9 mouse cellular contexts compared by ENCODE assay signal in the genomic region with DNA sequence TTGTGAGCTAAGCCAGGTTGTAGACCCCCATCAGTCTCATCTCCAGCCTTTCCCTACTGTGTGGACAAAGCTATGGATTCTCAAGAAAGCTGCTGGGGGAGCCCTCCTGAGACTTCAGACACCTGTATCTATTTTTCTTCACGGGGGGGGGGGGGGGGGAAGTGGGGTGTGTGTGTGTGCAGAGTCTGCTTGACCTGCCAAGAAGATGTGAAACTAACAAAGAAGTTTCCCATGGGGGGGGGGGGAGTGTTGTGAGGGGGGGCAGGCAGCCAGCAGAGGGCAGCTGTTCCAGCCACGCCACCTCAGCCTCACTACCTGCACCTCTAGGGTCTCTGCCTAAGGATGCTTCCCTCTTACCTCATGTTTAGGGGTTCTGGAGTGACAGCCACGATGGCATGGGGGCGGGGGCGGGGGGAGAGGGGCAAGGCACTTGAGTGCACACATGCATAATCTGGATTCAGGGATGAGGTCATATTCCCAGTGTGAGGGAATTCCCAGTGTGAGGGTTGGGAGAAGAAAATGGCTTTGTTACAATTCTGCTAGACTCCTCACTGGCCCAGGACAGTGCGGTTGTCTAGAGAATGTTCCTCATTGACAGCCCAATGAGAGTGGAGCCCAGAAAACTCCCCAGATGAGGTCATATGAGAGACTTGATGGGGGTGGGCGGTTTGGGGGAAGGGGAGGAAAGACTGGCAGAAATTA.
DNase-seq lines count a peak whose midpoint lies in the region; ATAC-seq and TF ChIP-seq lines count a peak whose summit lies in the region.
"Had no signal": no experiment of that assay in that cellular context is flagged by ENCODE, and none has a peak within 500 bp of the region (broad histone marks: within the 10 kb centered on the region; RNA-seq: fewer than 3 reads in every experiment).

No protein-coding gene starts in this region.

- H3K36me3 ChIP-seq in heart, postnatal 0 days (replicated peaks; ENCODE audit: control insufficient read depth, insufficient read depth, low read length), result no peaks in the 10 kb centered on the region
- H3K36me3 ChIP-seq in CH12.LX (replicated peaks in 1 of 2; ENCODE audit: control insufficient read depth in 1 of 2, insufficient read depth in 1 of 2, low read length in 1 of 2), result no peaks in the 10 kb centered on the region
- no peaks in the 10 kb centered on the region for H3K36me3 ChIP-seq in intestine, postnatal 0 days (ENCODE audit: control insufficient read depth, insufficient read depth)
- H3K36me3 ChIP-seq in thymus, adult 2 months (ENCODE audit: control insufficient read depth, insufficient read depth, low read length), result no peaks in the 10 kb centered on the region

- H3K9me3 ChIP-seq in heart, postnatal 0 days (replicated peaks; ENCODE audit: control insufficient read depth, low read length), result no peaks in the 10 kb centered on the region
- peaks cover 2% of the 10 kb centered on the region for H3K9me3 ChIP-seq in CH12.LX (replicated peaks; ENCODE audit: low read length)
- no peaks in the 10 kb centered on the region for H3K9me3 ChIP-seq in intestine, postnatal 0 days (ENCODE audit: control insufficient read depth)

- TF ChIP-seq POLR2A in CH12.LX (IDR thresholded peaks at IDR 0.05; ENCODE audit: low read depth, low read length), result no peak
- no peak for TF ChIP-seq POLR2A in embryonic fibroblast, embryonic 13.5 days (IDR thresholded peaks at IDR 0.05; ENCODE audit: low read depth, low read length)
- no peak for TF ChIP-seq POLR2A in thymus, adult 2 months (IDR thresholded peaks at IDR 0.05; ENCODE audit: control insufficient read depth, extremely low read depth, insufficient read depth, low read length, poor library complexity)

- H3K4me3 ChIP-seq in heart, postnatal 0 days (ENCODE audit: low read depth, low read length), result no peak overlapping the region
- H3K4me3 ChIP-seq in CH12.LX (replicated peaks in 1 of 3; ENCODE audit: low read depth in 2 of 3, low read length in 2 of 3, poor library complexity in 1 of 3), result no peak overlapping the region
- H3K4me3 ChIP-seq in embryonic fibroblast, embryonic 13.5 days (ENCODE audit: insufficient read depth, low read length), result no peak overlapping the region
- H3K4me3 ChIP-seq in intestine, postnatal 0 days (ENCODE audit: low read depth, low read length), result no peak overlapping the region
- no peak overlapping the region for H3K4me3 ChIP-seq in thymus, adult 2 months (ENCODE audit: control insufficient read depth, insufficient read depth, low read length)

- H3K4me2 ChIP-seq in heart, postnatal 0 days (ENCODE audit: low read depth, low read length), result no peak overlapping the region
- H3K4me2 ChIP-seq in CH12.LX (ENCODE audit: insufficient read depth, low read depth, poor library complexity, severe bottlenecking), result no peak overlapping the region
- no peak overlapping the region for H3K4me2 ChIP-seq in intestine, postnatal 0 days (replicated peaks; ENCODE audit: low read depth)

- WGBS in heart, postnatal 0 days, result 35% methylated on average over 7 of the region's 7 CpGs
- WGBS in intestine, postnatal 0 days, result 55% methylated on average over 7 of the region's 7 CpGs
- WGBS in thymus, adult 2 months, result 67% methylated on average over 7 of the region's 7 CpGs

- no peak for TF ChIP-seq CTCF in heart, postnatal 0 days (IDR thresholded peaks at IDR 0.05; ENCODE audit: low read depth)
- peak in 1 of 2 experiments; percentile 34; a peak in 1 of 4 replicates for TF ChIP-seq CTCF in CH12.LX (conservative IDR thresholded peaks at IDR 0.05 in 1 of 2, IDR thresholded peaks at IDR 0.05 in 1 of 2; ENCODE audit: low read depth in 2 of 2, low read length in 2 of 2)
- peak; percentile 26; the same call in 1 of the 2 replicates for TF ChIP-seq CTCF in embryonic fibroblast, embryonic 13.5 days (IDR thresholded peaks at IDR 0.05; ENCODE audit: borderline replicate concordance, insufficient read depth, low read length)
- TF ChIP-seq CTCF in intestine, postnatal 0 days (IDR thresholded peaks at IDR 0.05; ENCODE audit: low read depth), result peak; percentile 26
- TF ChIP-seq CTCF in thymus, adult 2 months (IDR thresholded peaks at IDR 0.05; ENCODE audit: borderline replicate concordance, control insufficient read depth, extremely low read depth, insufficient read depth, low read length, poor library complexity), result no peak

- dilution Hi-C loops in CH12.LX (cut with MboI; ENCODE audit: extremely low pct_ligation_motif_present, extremely low pct_unique_long_range_greater_than_20kb, low sequenced_read_pairs), result no loop called here

- no peak for TF ChIP-seq EP300 in heart, postnatal 0 days (IDR thresholded peaks at IDR 0.05; ENCODE audit: low read depth)
- no peak for TF ChIP-seq EP300 in CH12.LX (IDR thresholded peaks at IDR 0.05; ENCODE audit: low read length)

- no peaks in the 10 kb centered on the region for H3K27me3 ChIP-seq in heart, postnatal 0 days (ENCODE audit: control insufficient read depth, insufficient read depth, low read length)
- H3K27me3 ChIP-seq in CH12.LX (replicated peaks), result no peaks in the 10 kb centered on the region
- H3K27me3 ChIP-seq in intestine, postnatal 0 days (replicated peaks; ENCODE audit: control insufficient read depth, insufficient read depth, low read length), result no peaks in the 10 kb centered on the region
- no peaks in the 10 kb centered on the region for H3K27me3 ChIP-seq in thymus, adult 2 months (ENCODE audit: control insufficient read depth, insufficient read depth, low read length)

- no peaks in the 10 kb centered on the region for H3K79me2 ChIP-seq in CH12.LX (replicated peaks; ENCODE audit: control insufficient read depth, extremely low read depth, insufficient read depth, poor library complexity, severe bottlenecking)

- intact Hi-C loops in heart, postnatal 25 days (cut with DNase I), result loop anchor here (5.0 kb wide), 1 partner anchor 108 kb away; no protein-coding TSS in a partner anchor

- no peak for TF ChIP-seq RAD21 in CH12.LX (IDR thresholded peaks at IDR 0.05; ENCODE audit: low read depth, low read length)

- peak; percentile 56 for ATAC-seq in heart, postnatal 0 days (ENCODE audit: insufficient read depth, low read depth)
- ATAC-seq in intestine, postnatal 0 days, result 0 out of 2 replicates have a peak, but pooled peaks have one; percentile 23

- in situ Hi-C loops in CH12.LX (cut with MboI; ENCODE audit: low pct_ligation_motif_present, low pct_unique_long_range_greater_than_20kb, low sequenced_read_pairs), result loop anchor here (5.0 to 25.0 kb wide), 3 partner anchors 163 to 558 kb away; no protein-coding TSS in a partner anchor

- DNase-seq in heart, postnatal 0 days (ENCODE audit: low spot score), result peak; percentile 33
- no peak for DNase-seq in heart, postnatal 25 days (ENCODE audit: low spot score)
- DNase-seq in CH12.LX (ENCODE audit: extremely low read depth) (no peak), adipocyte (ENCODE audit: low spot score) (no peak)
- no peak for DNase-seq in adrenal gland, postnatal 4 days (ENCODE audit: low spot score in 2 of 2)
- DNase-seq in thymus, adult 2 months, result no peak

- H3K27ac ChIP-seq in heart, postnatal 0 days (ENCODE audit: low read depth), result peak overlapping the region; percentile 56
- H3K27ac ChIP-seq in CH12.LX (ENCODE audit: insufficient read depth, low read depth), result no peak overlapping the region
- no peak overlapping the region for H3K27ac ChIP-seq in embryonic fibroblast, embryonic 13.5 days (ENCODE audit: insufficient read depth, low read length)
- H3K27ac ChIP-seq in intestine, postnatal 0 days (ENCODE audit: low read depth, low read length), result no peak overlapping the region
- no peak overlapping the region for H3K27ac ChIP-seq in thymus, adult 2 months (ENCODE audit: control insufficient read depth, insufficient read depth, low read length)
- H3K27ac ChIP-seq: liver, embryonic 14.5 days had no signal

- no peak overlapping the region for H3K9ac ChIP-seq in heart, postnatal 0 days (replicated peaks; ENCODE audit: low read depth, low read length)
- no peak overlapping the region for H3K9ac ChIP-seq in CH12.LX (ENCODE audit: insufficient read depth, low read depth)
- H3K9ac ChIP-seq in intestine, postnatal 0 days (ENCODE audit: low read depth, low read length), result no peak overlapping the region
- H3K9ac ChIP-seq: liver, embryonic 14.5 days had no signal

- 0 out of 2 replicates have a peak, but pooled peaks cover 6% of the 10 kb centered on the region for H3K4me1 ChIP-seq in heart, postnatal 0 days (ENCODE audit: control insufficient read depth, insufficient read depth)
- peaks cover 0 to 19% of the 10 kb centered on the region in 2 experiments; a peak in 2 of 4 replicates for H3K4me1 ChIP-seq in CH12.LX (ENCODE audit: control insufficient read depth in 1 of 2, insufficient read depth in 2 of 2)
- H3K4me1 ChIP-seq in embryonic fibroblast, embryonic 13.5 days (ENCODE audit: control insufficient read depth, insufficient read depth, low read length), result peaks cover 3% of the 10 kb centered on the region; the same call in 1 of the 2 replicates
- H3K4me1 ChIP-seq in intestine, postnatal 0 days (replicated peaks; ENCODE audit: control insufficient read depth, insufficient read depth, low read length), result no peaks in the 10 kb centered on the region
- no peaks in the 10 kb centered on the region; the same call in 1 of the 2 replicates for H3K4me1 ChIP-seq in thymus, adult 2 months (replicated peaks; ENCODE audit: control insufficient read depth, insufficient read depth, low read length)

TF ChIP-seq in CH12.LX, 34 proteins besides CTCF, POLR2A, EP300 and RAD21:
- TF ChIP-seq UBTF (IDR thresholded peaks at IDR 0.05; ENCODE audit: low read depth, low read length) (no peak), SMC3 (IDR thresholded peaks at IDR 0.05; ENCODE audit: low read depth, low read length) (peak; percentile 29; the same call in 1 of the 2 replicates)

Comparison
In these comparisons a context has a peak if more than half of its experiments do, and no peak if none do; other contexts are left out.
1. CTCF ChIP-seq: peak in embryonic fibroblast, embryonic 13.5 days (single experiment) and intestine, postnatal 0 days (single experiment); none in heart, postnatal 0 days (single experiment) and thymus, adult 2 months (single experiment).